Mouse (Mus musculus) ES-Bruce4 (cell line): ENCODE measurements around the gene Ptprk.

Experiments used
- CTCF ChIP-seq: IDR thresholded peaks from one replicate; pipeline ENCODE4 v1.8.1; 2011; ENCODE audit warnings: low read depth, low read length
- POLR2A ChIP-seq: IDR thresholded peaks from one replicate; pipeline ENCODE4 v1.8.1; 2011; ENCODE audit warnings: low read length; ENCODE audit not compliant: insufficient read depth

DNA sequence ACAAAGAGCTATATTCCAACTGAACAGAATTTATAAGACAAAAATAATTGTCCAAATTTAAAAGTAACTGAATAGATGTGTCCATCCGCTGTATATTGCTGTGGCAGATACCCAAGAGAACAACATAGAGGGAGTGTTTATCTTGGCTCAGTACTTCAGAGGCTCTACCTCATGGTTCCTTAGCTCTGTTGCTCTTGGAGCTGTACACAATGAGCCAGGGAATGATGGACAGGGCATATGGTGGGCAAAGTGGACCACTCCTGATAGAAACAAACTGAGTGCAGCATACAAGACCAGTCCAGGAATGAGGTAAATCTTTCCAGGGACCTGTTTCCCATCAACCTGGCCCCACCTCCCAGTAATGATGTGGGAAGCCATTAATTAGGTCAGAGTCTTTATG is 468.1 kb downstream of the Ptprk start:
- no peak for TF ChIP-seq CTCF
- TF ChIP-seq POLR2A, result no peak
